Mouse (Mus musculus): ENCODE results near the gene Mier1.

DNA sequence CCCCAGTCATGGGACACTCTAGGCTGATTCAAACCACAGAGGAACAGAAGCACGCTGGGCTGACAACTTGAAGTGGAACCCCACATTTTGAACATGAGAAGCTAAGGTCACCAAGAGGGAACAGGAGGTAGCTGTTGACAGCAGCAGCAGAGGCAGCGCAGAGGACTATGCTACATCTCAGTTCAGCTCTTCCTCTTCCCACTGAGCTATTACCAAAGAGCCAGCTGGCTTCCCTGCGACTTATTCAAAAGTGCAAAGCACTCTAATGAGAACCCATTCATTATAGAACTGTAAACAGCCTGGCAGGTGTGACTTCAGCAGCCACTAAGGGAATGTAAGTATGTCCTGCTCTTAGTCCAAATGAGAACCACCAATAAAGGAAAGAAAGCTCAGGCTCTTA, 65.4 kb downstream of the Mier1 start:
- no peak for TF ChIP-seq CTCF (IDR thresholded peaks at IDR 0.05; ENCODE audit: control insufficient read depth, insufficient read depth, insufficient replicate concordance, low read depth, low read length)
- TF ChIP-seq POLR2A (IDR thresholded peaks at IDR 0.05; ENCODE audit: control insufficient read depth, low read depth, low read length) = no peak

Data from testis, adult 2 months (tissue).